Mouse (Mus musculus) lung, postnatal 36 days (tissue): ENCODE data around the gene Sipa1l2.
A peak's percentile ranks its signal among the peaks of the same experiment; 100 is the strongest.

ENCODE experiments used
- DNase-seq: peaks from one replicate; pipeline ENCODE4 v3.0.0; 2022; ENCODE audit warnings: mixed read lengths

The Sipa1l2 gene

GRCm38 (mm10) chr8:125449048-125449447 lies 120.6 kb downstream of the Sipa1l2 start:
- DNase-seq = no peak

- DNase-seq = peak; percentile 37
Observed at GRCm38 (mm10) chr8:125447543-125447942, 122.1 kb downstream of the Sipa1l2 start.

- DNase-seq = no peak
Observed at GRCm38 (mm10) chr8:125446236-125446635, 123.4 kb downstream of the Sipa1l2 start.

- DNase-seq = peak; percentile 78
Observed at GRCm38 (mm10) chr8:125445225-125445609, 124.4 kb downstream of the Sipa1l2 start.

- peak; percentile 33 for DNase-seq
Observed at GRCm38 (mm10) chr8:125444457-125445224, 125.0 kb downstream of the Sipa1l2 start.

- DNase-seq = no peak
Observed at GRCm38 (mm10) chr8:125435320-125436100, 134.1 kb downstream of the Sipa1l2 start.

- DNase-seq = no peak
Observed at GRCm38 (mm10) chr8:125434151-125434550, 135.5 kb downstream of the Sipa1l2 start.

GRCm38 (mm10) chr8:125431321-125431720 lies 138.3 kb downstream of the Sipa1l2 start:
- DNase-seq = peak; percentile 28

GRCm38 (mm10) chr8:125430796-125431195 lies 138.8 kb downstream of the Sipa1l2 start:
- no peak for DNase-seq

- no peak for DNase-seq
Observed at GRCm38 (mm10) chr8:125428979-125429690, 140.5 kb downstream of the Sipa1l2 start.

GRCm38 (mm10) chr8:125423861-125424260 lies 145.7 kb downstream of the Sipa1l2 start:
- no peak for DNase-seq

- no peak for DNase-seq
Observed at GRCm38 (mm10) chr8:125419202-125419830, 150.3 kb downstream of the Sipa1l2 start.

- peak; percentile 89 for DNase-seq
Observed at GRCm38 (mm10) chr8:125416146-125416545, 153.5 kb downstream of the Sipa1l2 start.

- no peak for DNase-seq
Observed at GRCm38 (mm10) chr8:125414651-125415050, 155.0 kb downstream of the Sipa1l2 start.

- DNase-seq = no peak
Observed at GRCm38 (mm10) chr8:125413001-125413909, 156.4 kb downstream of the Sipa1l2 start.

- peak; percentile 47 for DNase-seq
Observed at GRCm38 (mm10) chr8:125410646-125411045, 159.0 kb downstream of the Sipa1l2 start.

GRCm38 (mm10) chr8:125407672-125408071 lies 161.9 kb downstream of the Sipa1l2 start:
- DNase-seq = no peak

- no peak for DNase-seq
Observed at GRCm38 (mm10) chr8:125406453-125406852, 163.2 kb downstream of the Sipa1l2 start.

GRCm38 (mm10) chr8:125401350-125401749 lies 168.3 kb downstream of the Sipa1l2 start:
- DNase-seq = no peak

- no peak for DNase-seq
Observed at GRCm38 (mm10) chr8:125397981-125398380, 171.6 kb downstream of the Sipa1l2 start.

GRCm38 (mm10) chr8:125395682-125396081 lies 173.9 kb downstream of the Sipa1l2 start:
- peak; percentile 25 for DNase-seq

GRCm38 (mm10) chr8:125395032-125395431 lies 174.6 kb downstream of the Sipa1l2 start:
- no peak for DNase-seq
